In the genomic region with DNA sequence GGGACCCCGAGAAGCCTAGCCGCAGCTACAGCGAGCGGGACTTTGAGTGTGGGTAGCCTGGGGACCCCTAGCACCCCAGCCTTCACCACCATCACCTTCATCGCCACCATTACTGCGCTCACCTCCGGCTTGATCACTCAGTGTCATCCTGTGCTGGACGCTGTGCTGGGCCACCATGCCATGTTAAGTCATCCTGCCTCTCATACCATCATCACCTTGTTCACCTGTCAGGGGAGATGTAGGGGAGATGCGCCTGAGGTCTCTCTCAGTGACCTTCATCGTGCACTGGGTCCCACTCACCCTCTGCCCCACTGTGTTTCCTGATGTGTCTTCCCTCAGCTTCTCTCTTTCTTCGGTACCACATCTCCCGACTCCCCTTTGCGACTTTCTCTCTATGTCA, we compare ENCODE assay signal across 9 mouse cellular contexts. TPM values are rescaled to one million over a fixed set of nuclear protein-coding genes. Genes with fewer than 3 reads are reported as not detected.
DNase-seq lines count a peak whose midpoint lies in the region; ATAC-seq lines count a peak whose summit lies in the region.
"Had no signal": no experiment of that assay in that cellular context is flagged by ENCODE, and none has a peak within 500 bp of the region (broad histone marks: within the 10 kb centered on the region; RNA-seq: fewer than 3 reads in every experiment).

No protein-coding gene starts in this region.

- peaks cover 43% of the 10 kb centered on the region for H3K4me1 ChIP-seq in heart, embryonic 13.5 days
- peaks cover 22% of the 10 kb centered on the region for H3K4me1 ChIP-seq in embryonic facial prominence, embryonic 10.5 days
- H3K4me1 ChIP-seq in hindbrain, embryonic 14.5 days (replicated peaks; ENCODE audit: control insufficient read depth, insufficient read depth, low read length) = peaks cover 15% of the 10 kb centered on the region
- H3K4me1 ChIP-seq in midbrain, embryonic 15.5 days = peaks cover 19% of the 10 kb centered on the region

- H3K36me3 ChIP-seq in heart, embryonic 13.5 days = peaks cover 45% of the 10 kb centered on the region
- peaks cover 46% of the 10 kb centered on the region for H3K36me3 ChIP-seq in embryonic facial prominence, embryonic 10.5 days (replicated peaks)
- peaks cover 30% of the 10 kb centered on the region for H3K36me3 ChIP-seq in hindbrain, embryonic 14.5 days (replicated peaks; ENCODE audit: control insufficient read depth, insufficient read depth)
- peaks cover 10% of the 10 kb centered on the region; the same call in 1 of the 2 replicates for H3K36me3 ChIP-seq in midbrain, embryonic 15.5 days (replicated peaks)

- peak overlapping the region; percentile 84 for H3K4me3 ChIP-seq in heart, embryonic 13.5 days
- H3K4me3 ChIP-seq in embryonic facial prominence, embryonic 10.5 days = peak overlapping the region; percentile 77
- peak overlapping the region; percentile 78; the same call in 1 of the 2 replicates for H3K4me3 ChIP-seq in hindbrain, embryonic 14.5 days (replicated peaks; ENCODE audit: low read length)
- peak overlapping the region; percentile 85 for H3K4me3 ChIP-seq in midbrain, embryonic 15.5 days

- no peak for DNase-seq in heart, adult 8-10 months (ENCODE audit: low spot score)
- no peak for DNase-seq in embryonic facial prominence, embryonic 10.5 days (ENCODE audit: low spot score)
- DNase-seq in hindbrain, embryonic 14.5 days (ENCODE audit: low spot score) = no peak
- no peak for DNase-seq in spleen, postnatal 10 days (ENCODE audit: low spot score in 2 of 2)
- DNase-seq in thymus, postnatal 4 days = no peak
- DNase-seq in left cerebral cortex, adult 18-20 months (ENCODE audit: low spot score in 2 of 2) = no peak
- DNase-seq: right cerebral cortex, postnatal 25 days had no signal

- H3K4me2 ChIP-seq in heart, embryonic 13.5 days = peak overlapping the region; percentile 79
- peak overlapping the region; percentile 53 for H3K4me2 ChIP-seq in hindbrain, embryonic 14.5 days (replicated peaks)
- H3K4me2 ChIP-seq in midbrain, embryonic 15.5 days = peak overlapping the region; percentile 71

- WGBS in heart, embryonic 13.5 days = 86% methylated on average over 13 of the region's 13 CpGs
- 94% methylated on average over 13 of the region's 13 CpGs for WGBS in embryonic facial prominence, embryonic 10.5 days
- 96% methylated on average over 13 of the region's 13 CpGs for WGBS in hindbrain, embryonic 14.5 days
- 95% methylated on average over 13 of the region's 13 CpGs for WGBS in midbrain, embryonic 15.5 days

- H3K27me3 ChIP-seq in heart, embryonic 13.5 days (replicated peaks) = 0 out of 2 replicates have a peak, but pooled peaks cover 6% of the 10 kb centered on the region
- peaks cover 27% of the 10 kb centered on the region for H3K27me3 ChIP-seq in embryonic facial prominence, embryonic 10.5 days (replicated peaks; ENCODE audit: low read depth, poor library complexity, severe bottlenecking)
- no peaks in the 10 kb centered on the region for H3K27me3 ChIP-seq in hindbrain, embryonic 14.5 days (ENCODE audit: control insufficient read depth, insufficient read depth, low read length)
- no peaks in the 10 kb centered on the region for H3K27me3 ChIP-seq in midbrain, embryonic 15.5 days (replicated peaks)

- no peaks in the 10 kb centered on the region for H3K9me3 ChIP-seq in heart, embryonic 13.5 days
- H3K9me3 ChIP-seq in embryonic facial prominence, embryonic 10.5 days = no peaks in the 10 kb centered on the region
- no peaks in the 10 kb centered on the region for H3K9me3 ChIP-seq in hindbrain, embryonic 14.5 days (ENCODE audit: control insufficient read depth, low read length)
- no peaks in the 10 kb centered on the region for H3K9me3 ChIP-seq in midbrain, embryonic 15.5 days

- peak overlapping the region; percentile 95 for H3K9ac ChIP-seq in heart, embryonic 13.5 days
- H3K9ac ChIP-seq in hindbrain, embryonic 14.5 days = no peak overlapping the region
- no peak overlapping the region for H3K9ac ChIP-seq in midbrain, embryonic 15.5 days

- ATAC-seq in heart, embryonic 13.5 days (ENCODE audit: extremely low read depth, insufficient number of reproducible peaks, low FRiP score, low TSS enrichment) = no peak
- no peak for ATAC-seq in hindbrain, embryonic 14.5 days (ENCODE audit: low FRiP score)
- ATAC-seq in midbrain, embryonic 15.5 days (replicated peaks) = no peak; the same call in none of the 2 replicates

- H3K27ac ChIP-seq in heart, embryonic 13.5 days (replicated peaks) = peak overlapping the region; percentile 80; the same call in 1 of the 2 replicates
- peak overlapping the region; percentile 91 for H3K27ac ChIP-seq in embryonic facial prominence, embryonic 10.5 days (replicated peaks)
- H3K27ac ChIP-seq in hindbrain, embryonic 14.5 days = no peak overlapping the region
- H3K27ac ChIP-seq in midbrain, embryonic 15.5 days = no peak overlapping the region

RNA-seq across cellular contexts. Expression of a gene that starts 1.3 kb away (rescaled TPM):
- polyA plus RNA-seq in heart, embryonic 13.5 days (2015; fragmentation: Nextera tagmentation; extraction: Ambion mirVana) = 25.3 and 25.4 TPM in 2 replicates
- 100 to 1,000 TPM; 221 to 344 (median 267) TPM for total RNA-seq in heart, adult 8-10 months (2022)
- 15.7 and 18.0 TPM in 2 replicates for polyA plus RNA-seq in embryonic facial prominence, embryonic 10.5 days (2016; fragmentation: Nextera tagmentation; extraction: Ambion mirVana)
- polyA plus RNA-seq in hindbrain, embryonic 14.5 days (2014; fragmentation: Nextera tagmentation; extraction: Ambion mirVana) = 43.0 and 50.1 TPM in 2 replicates
- polyA plus RNA-seq in midbrain, embryonic 15.5 days (2015; fragmentation: Nextera tagmentation; extraction: Ambion mirVana) = 68.8 and 79.6 TPM in 2 replicates
- 100 to 1,000 TPM; 175 to 178 TPM for total RNA-seq in left cerebral cortex, adult 18-20 months (2021)

RNA-seq across cellular contexts. Expression of a gene that starts 26.0 kb away (rescaled TPM):
- 11.3 and 12.6 TPM in 2 replicates for polyA plus RNA-seq in heart, embryonic 13.5 days (2015; fragmentation: Nextera tagmentation; extraction: Ambion mirVana)
- 10 to 100 TPM in 3 of 4 experiments, 1 to 10 TPM in 1; 8.3 to 10.4 (median 10.3) TPM for total RNA-seq in heart, adult 8-10 months (2022)
- 31.7 and 33.4 TPM in 2 replicates for polyA plus RNA-seq in embryonic facial prominence, embryonic 10.5 days (2016; fragmentation: Nextera tagmentation; extraction: Ambion mirVana)
- 14.0 and 17.9 TPM in 2 replicates for polyA plus RNA-seq in hindbrain, embryonic 14.5 days (2014; fragmentation: Nextera tagmentation; extraction: Ambion mirVana)
- 25.7 and 27.7 TPM in 2 replicates for polyA plus RNA-seq in midbrain, embryonic 15.5 days (2015; fragmentation: Nextera tagmentation; extraction: Ambion mirVana)
- 10 to 100 TPM; 30.9 to 34.9 TPM for total RNA-seq in left cerebral cortex, adult 18-20 months (2021)

RNA-seq across cellular contexts. Expression of a gene that starts 40.5 kb away (rescaled TPM):
- 5.5 and 6.0 TPM in 2 replicates for polyA plus RNA-seq in heart, embryonic 13.5 days (2015; fragmentation: Nextera tagmentation; extraction: Ambion mirVana)
- total RNA-seq in heart, adult 8-10 months (2022) = 1 to 10 TPM; 2.8 to 4.6 (median 3.9) TPM
- polyA plus RNA-seq in embryonic facial prominence, embryonic 10.5 days (2016; fragmentation: Nextera tagmentation; extraction: Ambion mirVana) = 2.3 and 3.1 TPM in 2 replicates
- 9.7 and 9.9 TPM in 2 replicates for polyA plus RNA-seq in hindbrain, embryonic 14.5 days (2014; fragmentation: Nextera tagmentation; extraction: Ambion mirVana)
- 24.3 and 24.5 TPM in 2 replicates for polyA plus RNA-seq in midbrain, embryonic 15.5 days (2015; fragmentation: Nextera tagmentation; extraction: Ambion mirVana)
- total RNA-seq in left cerebral cortex, adult 18-20 months (2021) = 10 to 100 TPM; 21.5 to 25.2 TPM

RNA-seq across cellular contexts. Expression of a gene that starts 41.1 kb away (rescaled TPM):
- polyA plus RNA-seq in heart, embryonic 13.5 days (2015; fragmentation: Nextera tagmentation; extraction: Ambion mirVana) = 91.0 and 93.0 TPM in 2 replicates
- 100 to 1,000 TPM; 108 to 133 (median 122) TPM for total RNA-seq in heart, adult 8-10 months (2022)
- polyA plus RNA-seq in embryonic facial prominence, embryonic 10.5 days (2016; fragmentation: Nextera tagmentation; extraction: Ambion mirVana) = 57.9 and 63.0 TPM in 2 replicates
- 22.6 and 25.9 TPM in 2 replicates for polyA plus RNA-seq in hindbrain, embryonic 14.5 days (2014; fragmentation: Nextera tagmentation; extraction: Ambion mirVana)
- polyA plus RNA-seq in midbrain, embryonic 15.5 days (2015; fragmentation: Nextera tagmentation; extraction: Ambion mirVana) = 29.3 and 31.9 TPM in 2 replicates
- 10 to 100 TPM; 26.6 to 29.6 TPM for total RNA-seq in left cerebral cortex, adult 18-20 months (2021)

Comparison
In these comparisons a context has a peak if more than half of its experiments do, and no peak if none do; other contexts are left out.
1. H3K27ac ChIP-seq: peak in heart, embryonic 13.5 days (single experiment) and embryonic facial prominence, embryonic 10.5 days (single experiment); none in hindbrain, embryonic 14.5 days (single experiment) and midbrain, embryonic 15.5 days (single experiment).
2. Peak in every context shown above with its lines, with median percentiles within 50 percentile points of each other: H3K4me2 ChIP-seq and H3K4me3 ChIP-seq.